Mouse (Mus musculus) gastrocnemius, adult 8-10 months (tissue): ENCODE data around the gene Gm32802. TPM values are rescaled to one million over a fixed set of nuclear protein-coding genes. Genes with fewer than 3 reads are reported as not detected.
"Not testable (repeated sequence)": the region's sequence is repeated elsewhere in the genome, so short reads cannot be mapped to it uniquely, and the experiment has no call there.

Experiments used
- DNase-seq, 2 experiments: peaks; one replicate each; pipeline ENCODE4 v3.0.0; 2022; ENCODE audit warnings: low spot score in 2 of 2
- total RNA-seq, 4 experiments: library from RNA; stranded (reverse); gene quantifications; 2 replicates each; pipeline ENCODE4 v1.2.4; 2022

Gm32802 gene
- under 1 TPM; 0.29 to 0.54 (median 0.46) TPM for total RNA-seq

DNA sequence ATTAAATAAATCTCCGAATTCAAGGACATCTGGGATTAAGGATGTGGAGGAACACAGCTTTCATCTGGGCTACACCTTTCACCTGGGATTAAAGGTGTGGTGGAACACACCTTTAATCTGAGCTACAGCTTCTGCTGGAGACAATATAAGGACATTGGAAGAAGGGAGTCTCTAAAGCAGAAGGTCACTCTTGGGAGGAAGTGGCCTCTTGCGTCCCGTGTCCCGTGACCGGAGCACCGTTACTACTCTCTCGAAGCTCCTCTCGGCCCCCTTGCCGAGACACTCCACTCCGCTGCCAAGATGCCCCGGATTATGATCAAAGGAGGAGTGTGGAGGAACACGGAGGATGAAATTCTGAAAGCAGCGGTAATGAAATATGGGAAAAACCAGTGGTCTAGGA, at the start of gene Gm32802:
Gm32802 (plus strand) TSS at position 301 of the 400 bp plus-strand sequence.
- DNase-seq = not testable (repeated sequence)

DNA sequence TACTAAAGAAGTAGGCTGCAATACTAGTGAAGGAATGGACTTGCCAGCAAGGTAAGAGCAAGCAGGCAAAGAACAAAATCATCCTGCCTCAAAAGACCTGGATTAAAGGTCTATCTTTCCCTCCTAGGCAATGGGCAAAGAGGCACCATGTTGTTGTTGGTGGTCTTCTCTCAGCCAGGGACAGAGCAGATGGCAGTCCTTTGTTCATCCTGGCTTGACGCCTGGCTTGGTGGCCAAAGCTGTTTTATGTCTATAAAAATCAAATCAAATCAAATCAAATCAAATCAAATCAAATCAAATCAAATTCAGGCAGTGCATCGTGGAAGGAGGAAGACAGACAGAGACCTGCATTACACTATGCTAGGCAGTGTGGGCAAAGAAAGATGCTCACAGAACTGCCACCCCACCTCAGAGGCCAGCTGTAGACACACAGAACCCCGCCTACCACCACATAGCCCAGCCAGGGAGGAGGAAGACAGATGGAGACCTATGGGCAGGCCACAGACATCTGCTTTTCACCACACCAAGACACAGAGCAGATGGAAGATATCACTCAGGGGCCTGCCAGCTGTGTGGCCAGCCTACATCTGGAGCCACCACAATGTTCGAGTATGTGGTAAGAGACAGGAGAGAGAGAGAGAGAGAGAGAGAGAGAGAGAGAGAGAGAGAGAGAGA, 42.6 kb upstream of the Gm32802 start:
- not testable (repeated sequence) for DNase-seq

DNA sequence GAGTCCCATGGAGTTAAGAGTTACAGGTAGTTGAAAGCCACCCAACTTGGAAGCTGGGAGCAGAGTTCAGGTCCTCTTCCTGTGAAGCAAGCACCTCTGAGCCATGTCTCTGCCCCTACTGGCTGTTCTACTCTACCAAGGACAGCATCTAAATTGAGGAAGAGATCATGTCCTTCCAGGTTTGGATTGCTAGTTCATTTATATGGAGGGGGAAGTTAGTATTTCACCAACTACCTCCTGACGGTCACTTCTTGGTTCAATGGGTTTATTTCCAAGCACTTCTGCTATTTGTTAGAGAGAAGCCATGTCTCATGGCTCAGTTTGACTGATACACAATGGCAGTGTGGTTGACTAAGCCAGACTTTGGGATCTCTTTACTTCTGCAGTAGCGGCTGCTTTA, 30.9 kb upstream of the Gm32802 start:
- not testable (repeated sequence) for DNase-seq

DNA sequence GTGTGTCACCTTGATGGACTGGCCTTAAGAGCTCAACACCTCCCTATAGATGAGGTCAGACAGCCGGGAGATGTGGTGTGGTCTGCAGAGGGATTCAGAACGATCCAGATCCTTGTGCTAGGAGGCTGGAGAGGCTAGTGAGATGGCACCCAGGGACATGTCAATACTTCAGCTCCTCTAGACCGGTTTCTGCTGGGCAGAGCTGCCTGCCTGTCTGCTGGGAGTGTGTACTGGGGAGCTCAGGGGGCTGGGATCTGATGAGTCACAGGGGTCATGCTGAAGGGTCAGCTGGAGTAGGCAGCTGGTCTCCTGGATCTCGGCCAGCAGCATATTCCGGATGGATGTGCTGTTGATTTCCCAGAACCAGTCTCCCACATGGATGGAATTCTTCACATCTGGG, 25.9 kb upstream of the Gm32802 start:
- DNase-seq = not testable (repeated sequence)

DNA sequence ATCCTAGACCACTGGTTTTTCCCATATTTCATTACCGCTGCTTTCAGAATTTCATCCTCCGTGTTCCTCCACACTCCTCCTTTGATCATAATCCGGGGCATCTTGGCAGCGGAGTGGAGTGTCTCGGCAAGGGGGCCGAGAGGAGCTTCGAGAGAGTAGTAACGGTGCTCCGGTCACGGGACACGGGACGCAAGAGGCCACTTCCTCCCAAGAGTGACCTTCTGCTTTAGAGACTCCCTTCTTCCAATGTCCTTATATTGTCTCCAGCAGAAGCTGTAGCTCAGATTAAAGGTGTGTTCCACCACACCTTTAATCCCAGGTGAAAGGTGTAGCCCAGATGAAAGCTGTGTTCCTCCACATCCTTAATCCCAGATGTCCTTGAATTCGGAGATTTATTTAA, 17.8 kb upstream of the Gm32802 start, which contains the start of gene Gm32717:
Gm32717 (minus strand) TSS at position 101 of the 400 bp plus-strand sequence.
- DNase-seq = not testable (repeated sequence)

DNA sequence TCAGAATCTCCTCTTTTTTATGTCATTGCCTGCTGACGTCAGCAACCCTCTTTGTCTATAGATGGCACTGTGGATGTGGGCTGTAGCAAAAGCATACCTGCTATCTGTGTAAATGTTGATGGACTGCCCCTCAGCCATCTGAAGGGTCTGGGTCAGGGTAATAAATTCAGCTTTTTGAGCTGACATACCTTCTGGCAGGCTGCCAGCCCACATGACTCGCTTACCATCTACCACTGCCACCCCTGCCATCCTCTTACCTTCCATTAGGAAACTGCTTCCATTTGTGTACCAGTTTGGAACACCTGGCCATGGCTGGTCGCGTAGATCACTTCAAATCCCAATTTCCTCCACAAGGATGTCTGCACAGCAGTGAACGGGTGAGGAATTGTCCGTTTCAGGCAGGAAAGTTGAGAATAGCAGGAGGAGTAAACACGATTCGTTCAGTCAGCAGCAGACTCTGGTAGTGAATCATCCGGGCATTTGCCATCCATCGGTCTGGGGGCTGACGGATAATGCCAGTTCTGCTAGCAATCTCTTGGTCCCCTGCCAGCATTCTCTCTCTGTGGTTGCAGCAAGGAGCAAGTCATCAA, 9.4 kb upstream of the Gm32802 start:
- peak; percentile 1 to 2 for DNase-seq

DNA sequence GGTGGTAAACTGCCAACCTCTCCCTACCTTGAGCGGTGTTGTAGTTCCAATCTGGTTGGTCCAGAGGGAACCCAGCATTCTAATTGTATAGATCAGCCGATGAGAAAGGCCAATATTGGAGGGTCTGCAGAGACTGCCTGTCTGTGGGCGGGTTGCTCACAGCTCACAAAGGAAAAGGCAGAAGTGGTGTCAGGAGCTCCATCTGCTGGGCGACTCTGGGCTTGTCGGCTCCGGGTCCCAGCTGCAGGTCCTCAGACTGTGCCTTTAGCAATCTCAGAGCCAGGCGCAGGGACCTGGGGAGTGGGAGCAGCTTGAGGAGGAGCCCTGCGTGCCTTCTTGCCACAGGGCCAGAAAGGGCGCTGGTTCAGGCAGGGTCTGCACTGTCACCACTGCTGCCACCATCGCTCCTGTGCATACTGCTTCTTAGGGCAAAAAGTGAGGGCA, 7.6 kb upstream of the Gm32802 start:
- peak; percentile 1 for DNase-seq

DNA sequence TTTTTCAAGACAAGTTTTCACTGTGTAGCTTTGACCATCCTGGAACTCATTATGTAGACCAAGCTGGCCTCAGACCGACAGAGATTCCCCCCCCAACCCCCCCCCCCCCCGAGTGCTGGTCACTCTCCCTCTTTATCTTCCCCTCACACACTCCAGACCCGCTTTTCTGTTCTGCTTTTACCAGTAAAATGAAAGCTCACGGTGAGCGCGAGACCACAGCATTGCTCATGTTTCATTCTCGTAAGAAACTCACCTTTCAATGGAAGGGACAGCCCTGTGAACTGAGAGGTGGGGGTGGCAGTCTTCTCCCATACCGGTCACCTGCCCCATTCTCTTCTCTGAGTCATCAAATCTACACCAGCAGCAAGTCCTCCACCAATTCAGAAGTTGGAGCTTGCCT, 10.3 kb downstream of the Gm32802 start:
- not testable (repeated sequence) for DNase-seq

DNA sequence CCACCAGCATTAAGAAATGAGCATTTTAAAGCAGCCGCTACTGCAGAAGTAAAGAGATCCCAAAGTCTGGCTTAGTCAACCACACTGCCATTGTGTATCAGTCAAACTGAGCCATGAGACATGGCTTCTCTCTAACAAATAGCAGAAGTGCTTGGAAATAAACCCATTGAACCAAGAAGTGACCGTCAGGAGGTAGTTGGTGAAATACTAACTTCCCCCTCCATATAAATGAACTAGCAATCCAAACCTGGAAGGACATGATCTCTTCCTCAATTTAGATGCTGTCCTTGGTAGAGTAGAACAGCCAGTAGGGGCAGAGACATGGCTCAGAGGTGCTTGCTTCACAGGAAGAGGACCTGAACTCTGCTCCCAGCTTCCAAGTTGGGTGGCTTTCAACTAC, 12.9 kb downstream of the Gm32802 start:
- not testable (repeated sequence) for DNase-seq

DNA sequence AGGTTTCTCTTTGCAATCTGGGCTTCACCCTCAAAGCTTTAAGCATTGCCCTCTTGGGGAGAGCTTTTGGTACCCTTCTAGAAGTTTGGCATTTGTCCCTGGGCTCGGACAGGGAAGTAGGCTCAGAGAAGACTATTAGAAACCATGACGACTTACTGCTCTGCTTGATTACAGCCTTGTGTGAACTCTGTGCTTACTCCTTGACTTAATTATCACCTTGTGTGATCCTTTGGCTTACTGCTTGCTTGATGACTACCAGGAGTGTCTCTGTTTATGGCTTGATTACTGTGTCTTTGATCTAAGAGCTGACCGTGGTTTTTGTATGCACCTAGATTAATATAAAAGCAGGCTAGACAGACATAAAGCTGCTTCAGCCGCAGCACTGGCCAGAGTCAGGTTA, 19.6 kb downstream of the Gm32802 start:
- DNase-seq = not testable (repeated sequence)

DNA sequence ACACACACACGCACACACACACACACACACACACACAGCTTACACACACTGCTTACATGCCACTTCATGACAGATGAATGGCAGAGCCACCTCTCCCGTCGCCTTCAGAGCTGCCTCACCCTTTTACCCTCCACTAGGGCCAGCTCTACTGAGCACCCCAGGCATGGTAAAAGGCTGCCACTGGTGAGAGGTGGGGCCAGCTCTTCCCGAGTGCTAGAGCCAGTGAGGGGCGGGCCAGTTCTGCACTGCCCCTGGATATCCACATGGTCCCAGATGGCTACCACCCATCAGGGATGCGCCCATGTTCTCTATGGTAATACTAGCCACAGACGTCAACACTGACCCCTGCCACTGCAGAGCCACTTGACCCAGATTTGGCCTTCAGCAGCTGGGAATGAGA, 24.1 kb downstream of the Gm32802 start:
- not testable (repeated sequence) for DNase-seq

DNA sequence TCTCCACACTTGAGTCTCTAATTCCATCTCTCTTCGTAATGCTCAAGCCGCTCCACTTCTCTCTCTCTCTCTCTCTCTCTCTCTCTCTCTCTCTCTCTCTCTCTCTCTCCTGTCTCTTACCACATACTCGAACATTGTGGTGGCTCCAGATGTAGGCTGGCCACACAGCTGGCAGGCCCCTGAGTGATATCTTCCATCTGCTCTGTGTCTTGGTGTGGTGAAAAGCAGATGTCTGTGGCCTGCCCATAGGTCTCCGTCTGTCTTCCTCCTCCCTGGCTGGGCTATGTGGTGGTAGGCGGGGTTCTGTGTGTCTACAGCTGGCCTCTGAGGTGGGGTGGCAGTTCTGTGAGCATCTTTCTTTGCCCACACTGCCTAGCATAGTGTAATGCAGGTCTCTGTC, 24.5 kb downstream of the Gm32802 start:
- DNase-seq = not testable (repeated sequence)

DNA sequence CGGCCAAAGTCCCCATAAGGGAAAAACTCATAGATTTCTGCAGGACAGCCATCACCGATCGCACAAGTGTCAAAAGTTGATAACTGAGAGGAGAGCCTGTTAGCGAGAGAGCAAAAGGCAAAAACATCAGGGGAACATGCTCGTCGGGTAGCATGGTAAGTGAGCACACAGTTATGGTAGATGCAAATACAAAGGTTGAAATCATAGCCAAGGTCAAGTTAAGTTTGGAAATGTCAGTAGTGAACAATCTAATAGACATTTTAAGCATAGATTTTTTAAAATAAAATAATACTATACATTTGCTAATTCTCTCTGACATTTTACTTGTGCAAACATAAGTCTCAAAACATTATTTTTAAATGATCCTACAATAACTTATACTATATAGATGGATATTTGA, 36.5 kb downstream of the Gm32802 start, which contains the start of gene Iltifb:
Iltifb (minus strand) TSS at position 101 of the 400 bp plus-strand sequence.
- DNase-seq = no peak

DNA sequence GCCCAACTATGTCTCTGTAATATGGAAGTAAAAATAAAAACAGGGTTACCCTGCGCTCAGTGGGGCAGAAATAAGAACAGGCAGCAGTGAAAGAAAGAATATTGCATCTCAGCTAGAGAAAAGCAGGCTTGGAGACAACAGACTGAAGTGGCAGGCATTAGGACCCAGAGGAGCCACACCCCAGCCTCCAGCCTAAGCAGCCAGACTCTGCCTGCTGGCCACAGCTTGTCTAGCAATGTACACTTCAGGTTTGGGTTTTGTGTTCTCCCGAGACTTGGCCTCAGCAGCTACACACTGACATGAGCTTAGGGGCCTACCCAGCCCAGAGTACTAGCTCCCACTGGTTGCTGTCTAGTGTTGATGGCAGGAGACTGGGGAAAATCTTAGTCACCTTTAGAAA, 43.6 kb downstream of the Gm32802 start:
- not testable (repeated sequence) for DNase-seq

Other genes with a start within 250 kb of the Gm32802 start
- gene Mdm1, start 116.9 kb upstream of the Gm32802 start, total RNA-seq = 1 to 10 TPM; 1.1 to 1.8 (median 1.6) TPM
- gene Il22, start 53.7 kb upstream of the Gm32802 start, total RNA-seq = not detected
- gene Gm32717, start 17.9 kb upstream of the Gm32802 start, total RNA-seq = under 1 TPM; 0.29 to 0.54 (median 0.46) TPM
- not detected for gene Iltifb, start 36.4 kb downstream of the Gm32802 start, total RNA-seq
- gene Gm9040, start 68.3 kb downstream of the Gm32802 start, total RNA-seq = not detected
- not detected for gene Gm9044, start 73.7 kb downstream of the Gm32802 start, total RNA-seq
- gene Gm9045, start 79.1 kb downstream of the Gm32802 start, total RNA-seq = not detected
- not detected for gene Gm9046, start 84.6 kb downstream of the Gm32802 start, total RNA-seq
- gene Gm9048, start 90.0 kb downstream of the Gm32802 start, total RNA-seq = not detected
- not detected for gene Gm9049, start 95.4 kb downstream of the Gm32802 start, total RNA-seq
- not detected for gene Ifng, start 182.4 kb downstream of the Gm32802 start, total RNA-seq